Mouse (Mus musculus) midbrain, postnatal 0 days (tissue): ENCODE measurements around the gene Adamts14. TPM values are rescaled to one million over a fixed set of nuclear protein-coding genes. Genes with fewer than 3 reads are reported as not detected.

Experiments used
- ATAC-seq: fragments of 200-750 bp; cut with Nextera tagmentation; 2 replicates; pipeline ENCODE4 v1.8.0; 2017; ENCODE audit warnings: moderate number of reproducible peaks, mild to moderate bottlenecking, moderate TSS enrichment, moderate library complexity; ENCODE audit not compliant: low FRiP score
- DNase-seq: peaks from one replicate; pipeline ENCODE4 v3.0.0-alpha.2; 2015; ENCODE audit warnings: low spot score
- H3K27ac ChIP-seq: fragments of 300-500 bp; sonication (generic); 2 replicates; pipeline ENCODE4 v1.5.1; 2014; ENCODE audit warnings: low read depth, mild to moderate bottlenecking, low read length, mixed read lengths
- H3K27me3 ChIP-seq: fragments of 300-500 bp; sonication (generic); 2 replicates; pipeline ENCODE4 v1.6.1; 2014; ENCODE audit warnings: low read length, control low read depth, mixed read lengths; ENCODE audit not compliant: insufficient read depth
- H3K36me3 ChIP-seq: fragments of 300-500 bp; sonication (generic); 2 replicates; pipeline ENCODE4 v1.6.1; 2014; ENCODE audit warnings: low read length, control low read depth, mixed read lengths; ENCODE audit not compliant: insufficient read depth
- H3K4me1 ChIP-seq: fragments of 300-500 bp; sonication (generic); 2 replicates; pipeline ENCODE4 v1.6.1; 2014; ENCODE audit warnings: mild to moderate bottlenecking, control low read depth, antibody characterized with exemption, low read length, mixed read lengths; ENCODE audit not compliant: insufficient read depth
- H3K4me2 ChIP-seq: fragments of 300-500 bp; sonication (generic); 2 replicates; pipeline ENCODE4 v1.6.1; 2014; ENCODE audit warnings: low read depth, mild to moderate bottlenecking, low read length, mixed read lengths; ENCODE audit not compliant: poor library complexity, severe bottlenecking
- H3K4me3 ChIP-seq: fragments of 300-500 bp; sonication (generic); 2 replicates; pipeline ENCODE4 v1.5.1; 2014; ENCODE audit warnings: low read depth, mild to moderate bottlenecking, low read length, moderate library complexity
- H3K9ac ChIP-seq: fragments of 300-500 bp; sonication (generic); replicated peaks from 2 replicates; pipeline ENCODE4 v1.6.1; 2014; ENCODE audit warnings: mild to moderate bottlenecking, low read length, moderate library complexity, mixed read lengths; ENCODE audit not compliant: poor library complexity, severe bottlenecking
- H3K9me3 ChIP-seq: fragments of 300-500 bp; sonication (generic); 2 replicates; pipeline ENCODE4 v1.6.1; 2016; ENCODE audit warnings: low read length, control low read depth
- CTCF ChIP-seq: IDR thresholded peaks from 2 replicates; pipeline ENCODE4 v1.5.1; 2016; ENCODE audit warnings: antibody characterized with exemption, mild to moderate bottlenecking
- WGBS: fragments of 180-500 bp; shearing (Covaris S2); extraction: QIAGEN DNeasy Blood & Tissue Kit; methylation state at CpG from one replicate; pipeline ENCODE4 v1.1.7; 2014; 5-methylcytosine and 5-hydroxymethylcytosine counted together
- polyA plus RNA-seq: library from polyadenylated mRNA; unstranded; fragments of >200 nt; fragmentation: Nextera tagmentation; extraction: Ambion mirVana; gene quantifications from 2 replicates; pipeline ENCODE4 v1.2.1, GENCODE M21; 2015
- total RNA-seq: library from RNA; depleted of rRNA; stranded (reverse); fragments of >200 nt; gene quantifications from 2 replicates; pipeline ENCODE4 v1.2.3, GENCODE M21; 2014

Adamts14 gene
- total and polyA plus RNA-seq, 2 experiments from 2014 or later, result 0.27 to 1.1 TPM

- Histone ChIP-seq H3K4me1 (no peaks in the 10 kb centered on the region), H3K9ac (peak overlapping the region; percentile 60; the same call in 1 of the 2 replicates), H3K27ac (no peak overlapping the region), H3K36me3 (no peaks in the 10 kb centered on the region), H3K4me3 (peak overlapping the region; percentile 50), H3K27me3 (peaks cover 23% of the 10 kb centered on the region), H3K9me3 (no peaks in the 10 kb centered on the region), H3K4me2 (peak overlapping the region; percentile 98)
- DNase-seq, result no peak
- no peak for TF ChIP-seq CTCF
- ATAC-seq, result no peak
- 46% methylated on average over 5 of the region's 5 CpGs for WGBS
Observed at GRCm38 (mm10) chr10:61272631-61273030, 607 bp downstream of the Adamts14 start.

- DNase-seq (no peak), ATAC-seq (no peak)
Observed at GRCm38 (mm10) chr10:61272089-61272626, 1.1 kb downstream of the Adamts14 start.

GRCm38 (mm10) chr10:61267378-61267777 lies 5.9 kb downstream of the Adamts14 start:
- 91% methylated on average over 5 of the region's 5 CpGs for WGBS
- no peak overlapping the region for H3K4me2 ChIP-seq
- no peaks in the 10 kb centered on the region for H3K4me1 ChIP-seq
- ATAC-seq (no peak), DNase-seq (no peak)
- 0 out of 2 replicates have a peak, but pooled peaks cover 6% of the 10 kb centered on the region for H3K27me3 ChIP-seq
- no peaks in the 10 kb centered on the region for H3K36me3 ChIP-seq
- no peaks in the 10 kb centered on the region for H3K9me3 ChIP-seq
- no peak overlapping the region for H3K4me3 ChIP-seq
- TF ChIP-seq CTCF, result no peak
- H3K27ac ChIP-seq, result no peak overlapping the region
- H3K9ac ChIP-seq, result no peak overlapping the region

More at GRCm38 (mm10) chr10:61272089-61272626, 1.1 kb downstream of the Adamts14 start:
- H3K9me3 ChIP-seq, result no peaks in the 10 kb centered on the region
- H3K27ac ChIP-seq, result no peak overlapping the region
- H3K4me3 ChIP-seq, result no peak overlapping the region
- TF ChIP-seq CTCF, result no peak
- H3K36me3 ChIP-seq, result no peaks in the 10 kb centered on the region
- H3K9ac ChIP-seq, result no peak overlapping the region
- H3K27me3 ChIP-seq, result peaks cover 23% of the 10 kb centered on the region
- no peak overlapping the region for H3K4me2 ChIP-seq
- no peaks in the 10 kb centered on the region for H3K4me1 ChIP-seq
- 57% methylated on average over 8 of the region's 8 CpGs for WGBS

GRCm38 (mm10) chr10:61263606-61264005 lies 9.6 kb downstream of the Adamts14 start:
- TF ChIP-seq CTCF, result no peak
- H3K27me3 ChIP-seq, result no peaks in the 10 kb centered on the region
- no peaks in the 10 kb centered on the region for H3K4me1 ChIP-seq
- 81% methylated on average over 8 of the region's 8 CpGs for WGBS
- no peak overlapping the region for H3K27ac ChIP-seq
- no peak overlapping the region for H3K9ac ChIP-seq
- DNase-seq (no peak), ATAC-seq (no peak)
- H3K4me2 ChIP-seq, result no peak overlapping the region
- no peak overlapping the region for H3K4me3 ChIP-seq
- H3K36me3 ChIP-seq, result no peaks in the 10 kb centered on the region
- no peaks in the 10 kb centered on the region for H3K9me3 ChIP-seq

- TF ChIP-seq CTCF, result no peak
- 73% methylated on average over 13 of the region's 13 CpGs for WGBS
- ATAC-seq (no peak), DNase-seq (peak; percentile 51)
- no peaks in the 10 kb centered on the region for H3K36me3 ChIP-seq
- H3K27ac ChIP-seq, result no peak overlapping the region
- no peaks in the 10 kb centered on the region for H3K4me1 ChIP-seq
- H3K9me3 ChIP-seq, result no peaks in the 10 kb centered on the region
- H3K4me3 ChIP-seq, result no peak overlapping the region
- no peaks in the 10 kb centered on the region for H3K27me3 ChIP-seq
- no peak overlapping the region for H3K4me2 ChIP-seq
- H3K9ac ChIP-seq, result no peak overlapping the region
Observed at GRCm38 (mm10) chr10:61261229-61262156, 11.7 kb downstream of the Adamts14 start.

GRCm38 (mm10) chr10:61258131-61258530 lies 15.1 kb downstream of the Adamts14 start:
- WGBS, result 100% methylated on average over 1 of the region's 1 CpGs
- Histone ChIP-seq H3K36me3 (no peaks in the 10 kb centered on the region), H3K4me3 (no peak overlapping the region), H3K27me3 (no peaks in the 10 kb centered on the region), H3K9ac (no peak overlapping the region), H3K27ac (no peak overlapping the region), H3K4me2 (no peak overlapping the region), H3K9me3 (0 out of 2 replicates have a peak, but pooled peaks cover 2% of the 10 kb centered on the region), H3K4me1 (no peaks in the 10 kb centered on the region)
- ATAC-seq, result no peak
- DNase-seq, result no peak
- TF ChIP-seq CTCF, result no peak
